Mouse (Mus musculus) liver, embryonic 15.5 days (tissue): ENCODE results near the gene Gnrhr. TPM values are rescaled to one million over a fixed set of nuclear protein-coding genes. Genes with fewer than 3 reads are reported as not detected.
A peak's percentile ranks its signal among the peaks of the same experiment; 100 is the strongest.

ENCODE experiments used
- ATAC-seq: fragments of 200-750 bp; cut with Nextera tagmentation; 2 replicates; pipeline ENCODE4 v1.8.0; 2017; ENCODE audit warnings: moderate number of reproducible peaks, mild to moderate bottlenecking, moderate library complexity; ENCODE audit not compliant: insufficient read depth
- H3K27ac ChIP-seq: fragments of 300-500 bp; sonication (generic); replicated peaks from 2 replicates; pipeline ENCODE4 v1.5.1; 2015; ENCODE audit warnings: mild to moderate bottlenecking, inconsistent platforms
- H3K27me3 ChIP-seq: fragments of 300-500 bp; sonication (generic); 2 replicates; pipeline ENCODE4 v1.6.1; 2015; ENCODE audit warnings: mild to moderate bottlenecking, inconsistent platforms
- H3K36me3 ChIP-seq: fragments of 300-500 bp; sonication (generic); replicated peaks from 2 replicates; pipeline ENCODE4 v1.6.1; 2015; ENCODE audit warnings: moderate library complexity, mild to moderate bottlenecking, inconsistent platforms
- H3K4me1 ChIP-seq: fragments of 300-500 bp; sonication (generic); replicated peaks from 2 replicates; pipeline ENCODE4 v1.6.1; 2015; ENCODE audit warnings: inconsistent platforms
- H3K4me2 ChIP-seq: fragments of 300-500 bp; sonication (generic); 2 replicates; pipeline ENCODE4 v1.6.1; 2015; ENCODE audit warnings: moderate library complexity, mild to moderate bottlenecking, inconsistent platforms
- H3K4me3 ChIP-seq: fragments of 300-500 bp; sonication (generic); replicated peaks from 2 replicates; pipeline ENCODE4 v1.5.1; 2015; ENCODE audit warnings: mild to moderate bottlenecking, inconsistent platforms
- H3K9ac ChIP-seq: fragments of 300-500 bp; sonication (generic); 2 replicates; pipeline ENCODE4 v1.6.1; 2015; ENCODE audit warnings: moderate library complexity, mild to moderate bottlenecking, inconsistent platforms
- H3K9me3 ChIP-seq: fragments of 300-500 bp; sonication (generic); replicated peaks from 2 replicates; pipeline ENCODE4 v1.6.1; 2016; ENCODE audit warnings: inconsistent platforms
- WGBS: fragments of 180-500 bp; shearing (Covaris S2); methylation state at CpG from one replicate; pipeline ENCODE4 v1.1.7; 2015; ENCODE audit warnings: mixed read lengths; ENCODE audit not compliant: insufficient replicate concordance; 5-methylcytosine and 5-hydroxymethylcytosine counted together
- polyA plus RNA-seq: library from polyadenylated mRNA; unstranded; fragments of >200 nt; fragmentation: Nextera tagmentation; extraction: Ambion mirVana; gene quantifications from 2 replicates; pipeline ENCODE4 v1.2.1, GENCODE M21; 2015

Gene Gnrhr
- not detected in 2 replicates for polyA plus RNA-seq

DNA sequence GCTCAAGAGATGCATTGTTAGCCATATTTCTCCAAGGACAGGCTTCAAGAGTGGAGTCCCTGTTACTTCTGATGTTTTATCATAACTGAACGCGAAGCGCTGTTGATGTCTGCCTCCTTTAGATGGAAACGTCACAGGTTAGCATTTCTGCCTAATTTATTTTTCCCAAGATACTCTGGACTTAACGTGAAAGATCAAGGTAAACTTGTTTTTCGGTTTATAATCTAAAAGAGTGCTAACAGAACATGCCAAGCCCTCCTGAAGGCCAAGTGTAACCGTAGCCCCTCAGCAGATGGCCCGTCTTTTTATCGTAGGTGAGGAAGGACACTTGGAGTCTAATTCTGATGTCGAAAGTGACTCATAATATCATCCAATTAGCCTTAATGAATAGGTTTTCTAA is at the start of gene Gnrhr:
Gene Gnrhr (minus strand): TSS at position 101 of the 400 bp plus-strand sequence.
- Histone ChIP-seq H3K9ac (no peak within 1 kb of the TSS), H3K4me1 (no peaks in the 10 kb centered on the region), H3K27ac (no peak within 1 kb of the TSS), H3K36me3 (no peaks in the 10 kb centered on the region), H3K9me3 (no peaks in the 10 kb centered on the region), H3K4me2 (no peak within 1 kb of the TSS), H3K4me3 (no peak within 1 kb of the TSS), H3K27me3 (no peaks in the 10 kb centered on the region)
- WGBS = 75% methylated on average over 10 of the region's 10 CpGs
- no peak for ATAC-seq

DNA sequence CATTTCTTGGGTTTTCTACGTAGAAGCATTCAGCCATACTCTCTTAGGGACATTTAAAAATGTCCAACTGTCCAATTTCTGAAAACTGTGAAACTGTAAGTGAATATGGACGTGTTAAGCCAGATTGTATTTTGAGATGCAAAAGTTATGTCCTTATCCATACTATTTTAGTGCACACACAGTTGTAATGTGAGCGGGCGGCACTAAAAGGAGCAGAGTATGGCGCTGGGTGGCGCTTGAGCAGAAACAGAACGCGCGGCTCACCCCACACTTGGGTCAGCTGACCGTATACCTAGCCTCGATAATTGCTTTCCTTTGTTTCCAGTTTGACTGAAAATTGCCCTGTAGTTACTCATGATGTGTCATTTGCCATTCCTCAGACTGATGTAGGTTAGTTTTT is 48.9 kb upstream of the Gnrhr start:
- no peaks in the 10 kb centered on the region for H3K27me3 ChIP-seq
- H3K4me1 ChIP-seq = no peaks in the 10 kb centered on the region
- no peaks in the 10 kb centered on the region for H3K36me3 ChIP-seq
- 75% methylated on average over 11 of the region's 11 CpGs for WGBS
- H3K9me3 ChIP-seq = no peaks in the 10 kb centered on the region
- no peak for ATAC-seq
- H3K4me2 ChIP-seq = no peak overlapping the region
- H3K9ac ChIP-seq = no peak overlapping the region
- no peak overlapping the region for H3K4me3 ChIP-seq
- no peak overlapping the region for H3K27ac ChIP-seq

DNA sequence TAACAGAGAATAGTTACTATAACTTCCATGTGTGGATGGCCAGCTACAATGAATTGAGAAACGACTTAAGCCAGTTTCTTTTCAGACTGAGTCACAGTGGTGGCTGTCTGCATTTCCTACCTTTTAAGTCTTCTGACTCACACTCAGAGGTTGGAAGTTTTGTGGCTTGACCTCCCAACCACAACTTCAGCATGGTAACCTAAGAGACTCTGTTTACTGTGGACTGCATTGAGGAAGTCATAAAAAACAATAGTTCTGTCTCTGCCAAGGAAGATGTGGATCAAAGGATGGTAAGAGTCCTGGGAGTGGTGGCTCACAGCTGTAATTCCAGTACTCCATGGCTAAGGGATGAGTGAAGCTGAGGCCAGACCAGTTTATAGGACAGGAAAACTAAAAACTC is 47.2 kb upstream of the Gnrhr start:
- H3K36me3 ChIP-seq = no peaks in the 10 kb centered on the region
- 10% methylated on average over 1 of the region's 1 CpGs for WGBS

DNA sequence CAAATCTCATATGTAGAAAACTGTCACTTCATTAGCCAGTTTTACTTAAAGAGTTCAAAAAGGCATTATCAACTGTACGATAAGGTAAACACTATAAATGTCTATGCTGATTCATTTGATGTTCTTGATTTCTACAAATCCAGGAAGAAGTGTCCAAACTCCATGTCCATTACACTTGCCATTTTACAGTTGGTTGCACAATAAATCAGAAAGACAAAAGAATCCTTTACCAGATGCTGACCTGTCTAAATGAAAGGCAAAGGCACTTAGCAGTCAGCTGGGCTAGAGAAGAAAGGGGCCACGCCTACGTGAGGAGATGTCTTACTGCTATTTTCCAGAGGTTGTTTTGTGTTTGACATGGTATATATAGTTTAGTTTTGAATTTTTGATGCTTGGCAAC is 46.6 kb upstream of the Gnrhr start:
- no peak overlapping the region for H3K9ac ChIP-seq
- H3K4me2 ChIP-seq = no peak overlapping the region
- no peaks in the 10 kb centered on the region for H3K27me3 ChIP-seq
- 71% methylated on average over 3 of the region's 3 CpGs for WGBS
- no peaks in the 10 kb centered on the region for H3K9me3 ChIP-seq
- no peaks in the 10 kb centered on the region for H3K36me3 ChIP-seq
- H3K27ac ChIP-seq = no peak overlapping the region
- no peak for ATAC-seq
- H3K4me3 ChIP-seq = no peak overlapping the region
- H3K4me1 ChIP-seq = no peaks in the 10 kb centered on the region

More for the DNA sequence above, 47.2 kb upstream of the Gnrhr start:
- no peak overlapping the region for H3K4me2 ChIP-seq
- no peak overlapping the region for H3K27ac ChIP-seq
- ATAC-seq = no peak
- H3K4me3 ChIP-seq = no peak overlapping the region
- H3K27me3 ChIP-seq = no peaks in the 10 kb centered on the region
- no peaks in the 10 kb centered on the region for H3K9me3 ChIP-seq
- no peak overlapping the region for H3K9ac ChIP-seq
- no peaks in the 10 kb centered on the region for H3K4me1 ChIP-seq

DNA sequence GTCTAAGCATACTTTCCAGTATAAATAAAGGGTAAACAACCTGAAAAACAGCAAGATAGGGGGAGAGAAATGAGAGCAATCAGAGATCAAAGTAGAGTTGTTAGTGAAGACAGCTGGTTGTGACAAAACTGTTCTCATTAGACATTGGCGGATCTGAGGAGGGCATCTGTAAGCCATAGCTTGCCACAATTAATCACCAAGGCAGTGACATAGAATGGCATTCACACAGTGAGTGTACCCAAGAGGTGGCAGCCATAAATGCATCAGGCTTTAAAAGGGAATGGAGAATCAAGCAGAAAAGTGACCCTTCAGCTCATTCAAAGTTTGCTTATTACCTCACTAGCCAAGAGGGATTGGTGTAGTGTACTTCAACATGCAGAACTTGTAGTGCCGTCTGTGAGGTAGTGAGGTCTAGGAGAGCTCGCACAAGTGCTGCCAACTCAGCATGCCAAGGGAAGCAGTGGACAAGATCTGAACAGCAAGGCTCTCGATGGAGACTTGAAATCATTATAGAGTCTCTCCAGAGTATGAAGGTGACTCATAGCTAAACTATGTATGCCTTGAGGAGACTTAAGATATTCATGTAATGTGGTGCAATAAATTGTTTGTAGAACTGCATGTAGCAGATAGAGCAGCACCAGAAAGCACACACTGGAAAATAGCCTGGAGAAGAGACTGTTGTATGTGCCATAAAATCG is 29.6 kb upstream of the Gnrhr start:
- Histone ChIP-seq H3K4me2 (no peak overlapping the region), H3K9me3 (no peaks in the 10 kb centered on the region), H3K9ac (no peak overlapping the region), H3K4me1 (no peaks in the 10 kb centered on the region), H3K4me3 (no peak overlapping the region), H3K27me3 (no peaks in the 10 kb centered on the region), H3K27ac (no peak overlapping the region), H3K36me3 (no peaks in the 10 kb centered on the region)
- ATAC-seq = no peak
- 65% methylated on average over 5 of the region's 5 CpGs for WGBS

DNA sequence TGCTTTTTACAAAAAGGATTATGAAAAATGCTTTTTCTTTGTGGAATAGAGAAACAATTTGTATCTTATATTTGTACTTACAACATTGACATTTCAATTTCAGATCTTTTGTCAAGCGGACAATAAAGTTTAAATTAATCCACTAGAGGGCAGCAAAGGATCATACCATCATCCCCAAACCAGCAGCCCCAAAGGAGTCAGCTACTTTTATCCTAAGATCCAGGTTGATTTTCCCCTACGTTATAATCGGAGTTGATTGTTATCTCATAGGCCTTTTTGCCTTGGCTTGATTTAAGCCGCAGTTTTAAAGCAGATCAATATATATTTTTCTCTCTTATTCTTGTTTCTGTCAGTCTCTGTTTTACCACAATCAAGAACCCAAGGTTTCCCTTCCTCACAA is 6.3 kb downstream of the Gnrhr start:
- Histone ChIP-seq H3K9me3 (no peaks in the 10 kb centered on the region), H3K27me3 (no peaks in the 10 kb centered on the region), H3K4me2 (no peak overlapping the region), H3K36me3 (no peaks in the 10 kb centered on the region), H3K9ac (no peak overlapping the region), H3K4me1 (no peaks in the 10 kb centered on the region), H3K27ac (no peak overlapping the region), H3K4me3 (no peak overlapping the region)
- ATAC-seq = no peak
- WGBS = 5% methylated on average over 4 of the region's 4 CpGs

DNA sequence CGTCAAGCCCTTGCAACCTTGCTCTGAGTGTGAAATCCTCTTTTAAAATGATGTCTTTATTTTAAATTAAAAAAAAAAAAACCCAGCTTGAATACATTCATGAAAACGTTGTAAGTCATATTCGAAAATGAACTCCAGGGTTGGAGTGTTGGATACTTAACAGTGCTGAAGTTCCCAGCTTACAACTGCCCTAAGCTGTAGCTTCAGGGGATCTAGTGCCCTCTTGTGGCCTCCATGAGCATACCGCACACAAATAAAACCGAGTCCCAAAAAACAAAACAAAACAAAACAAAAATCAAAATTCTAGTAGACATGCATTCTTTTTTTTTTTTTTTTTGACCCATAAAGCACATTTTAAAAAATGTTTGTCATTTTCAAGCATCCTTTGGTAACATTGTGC is 6.9 kb downstream of the Gnrhr start:
- ATAC-seq = no peak
- WGBS = 18% methylated on average over 5 of the region's 5 CpGs
- Histone ChIP-seq H3K36me3 (no peaks in the 10 kb centered on the region), H3K27ac (no peak overlapping the region), H3K4me1 (no peaks in the 10 kb centered on the region), H3K27me3 (no peaks in the 10 kb centered on the region), H3K9ac (no peak overlapping the region), H3K4me2 (no peak overlapping the region), H3K9me3 (no peaks in the 10 kb centered on the region), H3K4me3 (no peak overlapping the region)

DNA sequence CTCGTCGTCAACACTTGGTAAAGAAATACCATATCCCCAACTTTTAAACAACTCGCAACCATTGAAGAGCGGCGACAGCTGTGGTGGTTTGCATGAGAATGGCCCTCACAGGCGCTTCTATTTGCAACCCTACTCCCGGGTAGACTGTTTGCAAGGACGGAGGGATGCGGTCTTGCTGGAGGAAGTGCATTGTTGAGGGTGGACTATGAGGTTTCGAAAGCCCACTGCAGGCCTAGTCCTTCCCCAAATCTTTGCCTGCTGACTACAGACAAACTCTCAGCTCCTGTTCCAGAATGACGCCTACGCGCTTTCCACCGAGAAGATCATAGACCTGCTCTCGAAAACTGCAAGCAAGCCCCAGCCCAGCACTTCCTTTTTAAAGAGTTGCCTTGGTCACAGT is 7.4 kb downstream of the Gnrhr start:
- no peak overlapping the region for H3K4me2 ChIP-seq
- no peaks in the 10 kb centered on the region for H3K36me3 ChIP-seq
- no peaks in the 10 kb centered on the region for H3K9me3 ChIP-seq
- H3K27me3 ChIP-seq = no peaks in the 10 kb centered on the region
- H3K4me3 ChIP-seq = no peak overlapping the region
- H3K9ac ChIP-seq = no peak overlapping the region
- H3K27ac ChIP-seq = no peak overlapping the region
- no peak for ATAC-seq
- no peaks in the 10 kb centered on the region for H3K4me1 ChIP-seq
- whole genome bisulfite sequencing = 44% methylated on average over 15 of the region's 15 CpGs

DNA sequence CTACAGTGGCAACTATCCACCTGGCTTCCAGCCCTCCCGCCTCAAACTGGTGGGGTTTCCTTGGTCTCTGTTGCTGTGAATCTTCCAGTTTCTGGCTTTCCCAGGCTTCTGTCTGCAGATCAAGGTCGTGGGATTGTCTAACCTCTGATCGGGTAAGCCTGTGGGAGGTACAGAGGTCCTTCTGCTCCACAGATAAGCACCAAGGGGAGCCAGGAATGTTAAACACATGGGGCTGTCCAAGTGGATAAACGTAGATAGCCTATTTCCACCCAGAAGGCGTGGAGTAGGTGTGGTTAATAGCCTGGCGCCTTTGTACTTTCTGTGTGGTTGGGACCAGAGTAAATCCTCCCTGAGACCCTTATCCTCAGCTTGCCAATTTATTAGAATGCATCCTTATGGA is 10.3 kb downstream of the Gnrhr start:
- Histone ChIP-seq H3K4me1 (no peaks in the 10 kb centered on the region), H3K9me3 (no peaks in the 10 kb centered on the region), H3K27me3 (no peaks in the 10 kb centered on the region), H3K4me3 (no peak overlapping the region), H3K27ac (no peak overlapping the region), H3K36me3 (no peaks in the 10 kb centered on the region), H3K9ac (no peak overlapping the region), H3K4me2 (no peak overlapping the region)
- no peak for ATAC-seq
- 52% methylated on average over 6 of the region's 6 CpGs for WGBS

DNA sequence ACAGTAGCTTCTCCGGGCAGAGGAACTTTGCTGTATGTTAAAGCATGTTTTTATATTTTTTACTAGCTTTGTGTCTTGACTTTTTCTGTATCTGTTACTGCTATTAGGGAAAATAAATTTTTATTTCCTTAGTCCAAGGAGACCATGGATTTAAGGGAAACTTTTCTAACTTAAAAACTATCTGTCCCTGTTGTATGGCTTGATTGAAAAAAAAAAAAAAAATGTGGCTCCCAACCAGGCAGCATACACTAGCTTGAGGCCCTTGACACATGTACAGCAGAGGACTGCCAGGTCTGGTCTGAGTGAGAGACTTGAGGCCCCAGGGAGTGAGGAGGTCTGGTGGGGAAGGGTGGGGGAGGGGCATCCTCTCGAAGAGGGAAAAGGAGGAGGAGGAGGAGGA is 23.9 kb downstream of the Gnrhr start:
- 37% methylated on average over 2 of the region's 2 CpGs for WGBS
- Histone ChIP-seq H3K9me3 (no peaks in the 10 kb centered on the region), H3K9ac (no peak overlapping the region), H3K4me3 (no peak overlapping the region), H3K4me1 (peaks cover 18% of the 10 kb centered on the region), H3K27me3 (no peaks in the 10 kb centered on the region; the same call in 1 of the 2 replicates), H3K27ac (no peak overlapping the region), H3K4me2 (no peak overlapping the region), H3K36me3 (0 out of 2 replicates have a peak, but pooled peaks cover 5% of the 10 kb centered on the region)
- ATAC-seq = no peak

DNA sequence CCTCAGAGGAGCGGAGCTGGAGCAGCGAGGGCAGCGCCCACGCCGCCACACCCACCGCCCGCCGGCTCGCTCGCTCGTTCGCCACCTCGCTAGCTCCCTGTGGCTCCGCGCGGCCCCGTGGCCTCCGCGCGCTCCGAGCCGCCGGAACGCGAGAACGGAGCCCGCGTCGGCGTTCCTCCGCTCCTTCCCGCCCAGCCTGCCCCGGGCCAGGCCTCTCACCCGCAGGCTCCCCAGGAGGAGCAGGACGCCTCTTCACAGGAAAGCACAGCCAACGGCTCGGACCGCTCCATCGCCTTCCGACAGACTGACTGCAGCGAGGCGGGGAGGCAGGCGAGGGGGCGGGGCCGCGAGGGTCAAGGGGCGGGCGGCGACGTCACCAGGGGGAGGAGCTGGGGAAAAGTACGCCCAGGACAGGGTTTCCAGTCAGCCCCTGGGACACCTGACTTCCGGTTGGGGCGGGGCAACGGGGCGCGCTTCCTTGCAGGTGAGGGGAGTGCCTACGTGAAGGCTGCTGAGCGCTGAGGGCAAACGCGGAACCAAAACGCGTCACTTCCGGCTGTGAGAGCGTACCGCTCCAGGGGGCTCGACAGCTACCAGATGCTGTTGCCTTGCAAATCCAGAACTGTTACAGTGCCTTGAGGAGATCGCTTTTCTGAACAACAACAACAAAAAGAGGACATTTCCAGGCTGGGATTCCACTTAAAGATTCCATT is 25.1 kb downstream of the Gnrhr start, which contains the start of gene Uba6:
Gene Uba6 (minus strand): TSS at position 355 of the 713 bp plus-strand sequence.
- Histone ChIP-seq H3K9me3 (no peaks in the 10 kb centered on the region), H3K27ac (peak within 1 kb of the TSS; percentile 94), H3K4me1 (peaks cover 18% of the 10 kb centered on the region), H3K4me3 (peak within 1 kb of the TSS; percentile 96), H3K4me2 (peak within 1 kb of the TSS; percentile 90), H3K9ac (peak within 1 kb of the TSS; percentile 79), H3K36me3 (peaks cover 9% of the 10 kb centered on the region; the same call in 1 of the 2 replicates), H3K27me3 (no peaks in the 10 kb centered on the region; the same call in 1 of the 2 replicates)
- WGBS = under 1% methylated on average over 67 of the region's 67 CpGs
- ATAC-seq = peak; percentile 99
